Mouse (Mus musculus) thymus, adult 2 months (tissue): ENCODE results near the gene Ackr2.

Source experiments
- CTCF ChIP-seq: fragments of 200-500 bp; IDR thresholded peaks from 2 replicates; pipeline ENCODE4 v1.5.1; 2012; ENCODE audit warnings: mild to moderate bottlenecking, control low read depth, low read length, moderate library complexity, borderline replicate concordance; ENCODE audit not compliant: control insufficient read depth, poor library complexity, insufficient read depth; ENCODE audit errors: extremely low read depth
- POLR2A ChIP-seq: fragments of 200-500 bp; IDR thresholded peaks from 2 replicates; pipeline ENCODE4 v1.6.1; 2012; ENCODE audit warnings: mild to moderate bottlenecking, low read length, control low read depth, moderate library complexity; ENCODE audit not compliant: control insufficient read depth, poor library complexity, insufficient read depth; ENCODE audit errors: extremely low read depth

- TF ChIP-seq CTCF (no peak), POLR2A (no peak)
These were observed 8.3 kb downstream of the Ackr2 start for GRCm38 (mm10) chr9:121906456-121906855.
